Mouse (Mus musculus): ENCODE data around the gene Psen1.
A peak's percentile ranks its signal among the peaks of the same experiment; 100 is the strongest.

Psen1 gene

DNA sequence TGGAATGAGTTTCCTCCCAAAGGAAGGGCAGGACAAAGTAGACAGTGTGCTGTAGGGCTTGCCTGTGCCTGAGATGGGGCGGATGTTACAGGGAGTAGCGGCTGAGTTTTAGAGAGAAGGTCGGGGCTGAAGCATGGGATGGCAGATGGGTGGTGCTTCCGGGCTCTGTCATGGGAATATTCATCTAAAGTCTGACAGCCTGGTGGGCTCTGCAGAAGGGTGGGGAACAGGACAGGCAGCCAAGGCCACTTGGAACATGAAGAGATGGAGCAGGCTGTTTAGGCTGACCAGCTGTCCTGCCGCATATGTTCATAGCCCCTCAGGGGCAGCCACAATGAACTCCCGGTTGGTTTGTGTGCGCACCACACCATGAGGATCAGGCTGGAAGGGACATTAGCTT is 93.3 kb downstream of the Psen1 start:
- DNase-seq = peak; percentile 71 to 72

DNA sequence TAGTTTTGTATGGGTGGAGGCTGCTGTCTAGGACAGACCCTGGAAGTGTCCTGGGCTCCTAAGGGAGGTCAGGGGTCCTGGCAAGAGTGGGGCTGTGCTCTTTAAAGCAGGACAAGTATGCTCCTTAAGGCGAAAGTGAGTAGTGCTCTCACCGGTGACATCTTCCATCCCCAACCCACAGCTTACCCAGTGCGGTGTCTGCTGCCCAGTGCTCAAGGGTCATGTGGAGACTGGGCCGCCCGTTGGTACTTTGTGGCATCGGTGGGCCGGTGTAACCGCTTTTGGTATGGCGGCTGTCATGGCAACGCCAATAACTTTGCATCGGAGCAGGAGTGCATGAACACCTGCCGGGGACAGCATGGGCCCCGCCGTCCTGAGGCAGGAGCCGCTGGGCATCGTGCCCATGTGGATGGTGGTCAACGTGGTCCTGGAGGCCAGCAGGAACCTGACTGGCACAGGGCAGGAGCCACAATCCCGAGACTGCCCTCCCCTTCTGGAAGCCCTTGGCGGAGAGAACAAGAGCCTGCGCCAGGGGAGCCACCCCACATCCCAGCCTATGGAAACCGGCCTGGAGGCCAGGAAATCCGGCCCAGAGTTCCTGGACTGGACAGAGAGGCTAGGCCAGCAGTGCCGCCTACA is 93.8 kb downstream of the Psen1 start:
- DNase-seq = peak; percentile 80

GRCm38 (mm10) chr12:83782669-83783068 is 94.7 kb downstream of the Psen1 start:
- DNase-seq = peak; percentile 30 to 52
